Mouse (Mus musculus) midbrain, postnatal 0 days (tissue): ENCODE results near the gene Cwc22. TPM values are rescaled to one million over a fixed set of nuclear protein-coding genes. Genes with fewer than 3 reads are reported as not detected.

Experiments used
- ATAC-seq: fragments of 200-750 bp; cut with Nextera tagmentation; 2 replicates; pipeline ENCODE4 v1.8.0; 2017; ENCODE audit warnings: moderate number of reproducible peaks, mild to moderate bottlenecking, moderate TSS enrichment, moderate library complexity; ENCODE audit not compliant: low FRiP score
- DNase-seq: peaks from one replicate; pipeline ENCODE4 v3.0.0-alpha.2; 2015; ENCODE audit warnings: low spot score
- H3K27ac ChIP-seq: fragments of 300-500 bp; sonication (generic); 2 replicates; pipeline ENCODE4 v1.5.1; 2014; ENCODE audit warnings: low read depth, mild to moderate bottlenecking, low read length, mixed read lengths
- H3K27me3 ChIP-seq: fragments of 300-500 bp; sonication (generic); 2 replicates; pipeline ENCODE4 v1.6.1; 2014; ENCODE audit warnings: low read length, control low read depth, mixed read lengths; ENCODE audit not compliant: insufficient read depth
- H3K36me3 ChIP-seq: fragments of 300-500 bp; sonication (generic); 2 replicates; pipeline ENCODE4 v1.6.1; 2014; ENCODE audit warnings: low read length, control low read depth, mixed read lengths; ENCODE audit not compliant: insufficient read depth
- H3K4me1 ChIP-seq: fragments of 300-500 bp; sonication (generic); 2 replicates; pipeline ENCODE4 v1.6.1; 2014; ENCODE audit warnings: mild to moderate bottlenecking, control low read depth, antibody characterized with exemption, low read length, mixed read lengths; ENCODE audit not compliant: insufficient read depth
- H3K4me2 ChIP-seq: fragments of 300-500 bp; sonication (generic); 2 replicates; pipeline ENCODE4 v1.6.1; 2014; ENCODE audit warnings: low read depth, mild to moderate bottlenecking, low read length, mixed read lengths; ENCODE audit not compliant: poor library complexity, severe bottlenecking
- H3K4me3 ChIP-seq: fragments of 300-500 bp; sonication (generic); 2 replicates; pipeline ENCODE4 v1.5.1; 2014; ENCODE audit warnings: low read depth, mild to moderate bottlenecking, low read length, moderate library complexity
- H3K9ac ChIP-seq: fragments of 300-500 bp; sonication (generic); replicated peaks from 2 replicates; pipeline ENCODE4 v1.6.1; 2014; ENCODE audit warnings: mild to moderate bottlenecking, low read length, moderate library complexity, mixed read lengths; ENCODE audit not compliant: poor library complexity, severe bottlenecking
- H3K9me3 ChIP-seq: fragments of 300-500 bp; sonication (generic); 2 replicates; pipeline ENCODE4 v1.6.1; 2016; ENCODE audit warnings: low read length, control low read depth
- CTCF ChIP-seq: IDR thresholded peaks from 2 replicates; pipeline ENCODE4 v1.5.1; 2016; ENCODE audit warnings: antibody characterized with exemption, mild to moderate bottlenecking
- WGBS: fragments of 180-500 bp; shearing (Covaris S2); extraction: QIAGEN DNeasy Blood & Tissue Kit; methylation state at CpG from one replicate; pipeline ENCODE4 v1.1.7; 2014; 5-methylcytosine and 5-hydroxymethylcytosine counted together
- polyA plus RNA-seq: library from polyadenylated mRNA; unstranded; fragments of >200 nt; fragmentation: Nextera tagmentation; extraction: Ambion mirVana; gene quantifications from 2 replicates; pipeline ENCODE4 v1.2.1, GENCODE M21; 2015
- total RNA-seq: library from RNA; depleted of rRNA; stranded (reverse); fragments of >200 nt; gene quantifications from 2 replicates; pipeline ENCODE4 v1.2.3, GENCODE M21; 2014; rRNA removed

Gene Cwc22
- 11.8 and 12.7 TPM in 2 replicates for total RNA-seq
- 9.4 TPM in 2 replicates for polyA plus RNA-seq

DNA sequence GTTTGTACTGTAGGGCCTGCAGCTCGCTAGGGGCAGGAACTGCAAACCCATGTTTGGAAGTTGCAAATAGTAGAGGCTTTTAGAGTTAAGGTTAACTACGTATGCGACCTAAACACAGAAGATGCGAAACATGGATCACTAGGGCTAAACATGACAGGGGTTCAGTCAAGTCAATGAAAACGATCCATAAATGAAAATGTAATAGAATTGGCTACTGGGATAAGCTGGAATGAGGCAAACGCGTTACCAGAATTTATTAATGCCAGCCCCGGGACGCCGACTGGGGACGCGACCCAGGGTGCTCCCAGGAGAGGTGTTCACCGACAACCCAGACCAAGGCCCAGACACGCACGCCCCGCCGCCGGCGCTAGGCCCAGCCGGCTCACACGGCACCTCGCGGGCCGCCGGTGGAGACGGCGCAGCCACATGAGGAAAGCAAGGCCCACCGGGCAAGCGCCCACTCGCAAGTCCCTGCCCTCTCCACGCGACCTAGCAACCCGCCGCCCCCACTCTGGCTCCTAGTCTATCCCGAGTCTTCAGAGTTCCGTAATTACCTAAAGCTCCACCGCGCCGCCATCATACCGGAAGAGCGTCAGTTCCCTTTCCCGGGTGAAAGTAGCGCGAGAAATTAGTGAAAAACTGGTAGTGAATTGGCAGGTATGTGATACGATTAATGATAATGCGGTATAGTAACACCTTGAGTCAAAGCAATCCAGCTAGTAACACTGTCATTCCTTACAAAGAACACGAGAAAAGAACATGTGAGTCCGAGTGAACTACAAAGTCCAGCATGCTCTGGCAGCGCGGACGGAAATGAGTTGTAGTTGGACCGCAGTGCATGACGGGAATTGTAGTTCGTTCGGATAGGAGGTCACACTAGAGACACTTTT is at the start of gene Cwc22:
Cwc22 (minus strand) TSS at position 780 of the 890 bp plus-strand sequence.
- Histone ChIP-seq H3K27ac (peak within 1 kb of the TSS; percentile 84), H3K36me3 (no peaks in the 10 kb centered on the region), H3K4me1 (peaks cover 6% of the 10 kb centered on the region; the same call in 1 of the 2 replicates), H3K27me3 (no peaks in the 10 kb centered on the region), H3K4me3 (peak within 1 kb of the TSS; percentile 63), H3K9ac (peak within 1 kb of the TSS; percentile 80), H3K4me2 (peak within 1 kb of the TSS; percentile 82), H3K9me3 (no peaks in the 10 kb centered on the region)
- ATAC-seq (peak; percentile 93), DNase-seq (peak; percentile 97)
- under 1% methylated on average over 54 of the region's 55 CpGs for WGBS
- no peak for TF ChIP-seq CTCF

DNA sequence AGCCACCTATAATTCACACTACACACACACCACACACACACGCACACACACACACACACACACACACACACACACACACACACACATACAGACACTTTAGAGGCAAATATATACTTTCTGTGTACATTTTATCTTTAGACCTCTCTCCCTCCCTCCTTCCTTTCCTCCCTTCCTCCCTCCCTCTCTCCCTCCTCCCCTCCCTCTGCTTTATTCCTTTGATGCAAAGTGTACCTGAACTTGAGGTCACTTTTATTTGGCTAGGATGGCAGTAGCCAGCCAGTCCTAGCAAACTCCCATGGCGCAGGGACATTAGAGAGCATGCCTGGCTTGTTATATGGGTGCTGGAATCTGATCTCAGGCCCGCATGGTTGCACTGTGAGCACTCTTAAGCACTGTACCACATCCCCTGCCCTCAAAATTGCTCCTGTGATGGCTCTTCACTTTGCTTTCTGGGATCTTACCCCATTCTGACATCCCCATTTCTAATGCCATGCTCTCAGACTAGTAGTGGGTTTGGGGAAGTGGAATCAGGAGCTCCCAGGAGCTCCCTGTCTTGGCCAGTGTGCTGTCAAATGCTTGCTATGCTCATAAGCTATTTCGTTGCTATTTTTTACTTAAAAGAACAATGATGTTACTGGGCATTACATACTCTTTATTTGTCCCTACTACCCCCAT is 47.7 kb upstream of the Cwc22 start:
- Histone ChIP-seq H3K27ac (no peak overlapping the region), H3K27me3 (no peaks in the 10 kb centered on the region), H3K9me3 (no peaks in the 10 kb centered on the region), H3K9ac (no peak overlapping the region), H3K4me2 (no peak overlapping the region), H3K36me3 (no peaks in the 10 kb centered on the region), H3K4me3 (no peak overlapping the region), H3K4me1 (no peaks in the 10 kb centered on the region)
- 78% methylated on average over 4 of the region's 4 CpGs for WGBS
- no peak for ATAC-seq
- no peak for TF ChIP-seq CTCF
- DNase-seq = no peak

DNA sequence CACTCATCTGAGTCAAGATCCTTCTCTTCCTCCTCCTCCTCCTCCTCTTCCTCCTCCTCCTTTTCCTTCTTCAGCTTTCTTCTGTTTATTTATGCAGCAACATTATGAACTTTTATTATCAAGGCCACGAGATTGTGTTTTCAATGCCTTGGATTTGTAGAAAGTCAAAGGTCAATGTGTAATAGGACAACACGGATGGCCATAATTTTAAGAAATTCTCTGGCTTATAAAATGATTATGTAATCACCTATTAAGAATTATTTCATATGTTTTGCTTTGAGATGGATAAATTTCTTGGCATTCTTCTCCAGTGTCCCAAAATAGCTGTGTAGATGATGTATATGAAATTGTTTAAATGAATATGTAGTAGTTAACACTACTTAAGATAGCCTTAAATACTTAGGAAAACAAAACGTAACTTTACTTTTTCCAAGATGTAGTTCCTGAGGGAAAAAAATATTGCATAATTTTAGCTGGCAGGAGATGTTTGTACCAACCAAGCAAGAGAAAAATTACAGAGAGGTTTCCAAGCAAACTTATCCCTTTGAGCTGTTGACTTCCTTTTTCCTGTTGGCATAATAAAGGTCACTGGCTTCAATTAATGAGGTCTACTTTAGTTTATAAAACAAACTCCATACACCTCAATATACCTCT is 46.9 kb upstream of the Cwc22 start:
- no peaks in the 10 kb centered on the region for H3K9me3 ChIP-seq
- no peak overlapping the region for H3K9ac ChIP-seq
- H3K27me3 ChIP-seq = no peaks in the 10 kb centered on the region
- ATAC-seq = no peak
- no peak overlapping the region for H3K4me3 ChIP-seq
- TF ChIP-seq CTCF = no peak
- H3K27ac ChIP-seq = no peak overlapping the region
- WGBS = 85% methylated on average over 3 of the region's 3 CpGs
- no peaks in the 10 kb centered on the region for H3K4me1 ChIP-seq
- H3K36me3 ChIP-seq = no peaks in the 10 kb centered on the region
- no peak overlapping the region for H3K4me2 ChIP-seq
- DNase-seq = no peak

DNA sequence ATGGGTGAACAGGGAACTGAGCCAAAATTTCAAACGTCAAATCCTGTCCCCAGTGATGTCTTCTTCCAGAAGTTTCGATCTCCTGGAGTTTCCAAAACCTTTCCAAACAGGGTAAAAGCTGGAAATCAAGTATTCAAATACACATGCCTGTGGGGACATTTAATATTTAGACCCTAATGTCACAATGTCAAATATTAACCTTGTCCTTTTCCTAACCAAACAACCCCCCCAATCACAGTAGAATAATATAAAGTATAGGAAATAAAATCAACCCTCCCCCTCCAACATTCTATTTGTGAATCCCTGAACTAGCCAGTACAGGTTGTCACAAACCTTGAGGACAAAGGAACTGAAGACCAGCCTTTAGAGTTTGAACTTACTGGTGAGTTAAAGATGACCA is 44.6 kb upstream of the Cwc22 start:
- no peak overlapping the region for H3K27ac ChIP-seq
- WGBS = 46% methylated on average over 2 of the region's 2 CpGs
- H3K4me2 ChIP-seq = no peak overlapping the region
- TF ChIP-seq CTCF = no peak
- no peaks in the 10 kb centered on the region for H3K36me3 ChIP-seq
- DNase-seq (no peak), ATAC-seq (no peak)
- no peak overlapping the region for H3K4me3 ChIP-seq
- no peaks in the 10 kb centered on the region for H3K9me3 ChIP-seq
- no peaks in the 10 kb centered on the region for H3K27me3 ChIP-seq
- no peaks in the 10 kb centered on the region for H3K4me1 ChIP-seq
- no peak overlapping the region for H3K9ac ChIP-seq

DNA sequence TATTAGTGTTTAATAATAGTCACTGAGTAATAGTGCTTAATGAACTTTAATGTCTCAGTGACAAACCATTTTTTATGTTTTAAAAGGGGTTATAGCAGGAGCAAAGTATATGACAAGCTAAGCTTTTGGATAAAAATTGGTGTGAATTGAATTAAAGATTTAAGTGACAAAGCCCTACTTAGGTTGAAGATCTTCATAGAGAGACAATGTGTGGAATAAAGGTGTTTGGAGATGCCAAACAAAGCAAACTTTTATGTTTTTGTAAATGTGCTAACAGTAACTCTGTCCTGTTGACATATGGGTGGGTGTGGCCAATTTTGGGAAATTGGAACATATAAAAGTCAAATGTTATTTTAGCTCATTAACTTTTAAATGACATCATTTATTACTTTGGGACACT is 43.9 kb upstream of the Cwc22 start:
- DNase-seq (no peak), ATAC-seq (no peak)
- Histone ChIP-seq H3K9ac (no peak overlapping the region), H3K27me3 (no peaks in the 10 kb centered on the region), H3K4me3 (no peak overlapping the region), H3K36me3 (no peaks in the 10 kb centered on the region), H3K4me1 (no peaks in the 10 kb centered on the region), H3K4me2 (no peak overlapping the region), H3K27ac (no peak overlapping the region), H3K9me3 (no peaks in the 10 kb centered on the region)
- TF ChIP-seq CTCF = no peak
